Mouse (Mus musculus) kidney, adult 2 months (tissue): ENCODE data around the gene Cnot11. TPM values are rescaled to one million over a fixed set of nuclear protein-coding genes. Genes with fewer than 3 reads are reported as not detected.
A peak's percentile ranks its signal among the peaks of the same experiment; 100 is the strongest.

Experiments
- DNase-seq: peaks from one replicate; pipeline ENCODE4 v3.0.0; 2021
- H3K27ac ChIP-seq: fragments of 200-500 bp; 2 replicates; pipeline ENCODE4 v1.5.1; 2012; ENCODE audit warnings: low read depth, low read length, control low read depth, inconsistent platforms; ENCODE audit not compliant: insufficient read depth
- H3K27me3 ChIP-seq: fragments of 200-500 bp; replicated peaks from 2 replicates; pipeline ENCODE4 v1.6.1; 2012; ENCODE audit warnings: mild to moderate bottlenecking, moderate library complexity, low read length, inconsistent platforms; ENCODE audit not compliant: control insufficient read depth, insufficient read depth
- H3K36me3 ChIP-seq: fragments of 200-500 bp; 2 replicates; pipeline ENCODE4 v1.6.1; 2012; ENCODE audit warnings: mild to moderate bottlenecking, moderate library complexity, low read length, inconsistent platforms; ENCODE audit not compliant: control insufficient read depth, insufficient read depth
- H3K4me1 ChIP-seq: fragments of 200-500 bp; 2 replicates; pipeline ENCODE4 v1.6.1; 2011; ENCODE audit warnings: low read length; ENCODE audit not compliant: control insufficient read depth, insufficient read depth
- H3K4me3 ChIP-seq: fragments of 200-500 bp; 2 replicates; pipeline ENCODE4 v1.5.1; 2011; ENCODE audit warnings: mild to moderate bottlenecking, low read depth, low read length, control low read depth; ENCODE audit not compliant: insufficient read depth
- CTCF ChIP-seq: fragments of 200-500 bp; conservative IDR thresholded peaks from 2 replicates; pipeline ENCODE4 v1.5.1; 2011; ENCODE audit warnings: low read depth, mild to moderate bottlenecking, control low read depth, low read length, moderate library complexity, mixed read lengths; ENCODE audit not compliant: insufficient read depth, insufficient read length
- POLR2A ChIP-seq: fragments of 200-500 bp; IDR thresholded peaks from one replicate; pipeline ENCODE4 v1.6.1; 2011; ENCODE audit warnings: low read depth, low read length, control low read depth
- WGBS: fragments of 180-500 bp; shearing (Covaris S2); methylation state at CpG from one replicate; pipeline ENCODE4 v1.1.7; 2018; 5-methylcytosine and 5-hydroxymethylcytosine counted together
- polyA plus RNA-seq: library from polyadenylated mRNA; depleted of rRNA; stranded (reverse); fragments of >200 nt; gene quantifications from 2 replicates; pipeline ENCODE4 v1.2.3, GENCODE M21; 2012

Gene Cnot11
- polyA plus RNA-seq, 1 experiment = 18.2 TPM

- Histone ChIP-seq H3K27me3 (no peaks in the 10 kb centered on the region), H3K36me3 (peaks cover 13% of the 10 kb centered on the region), H3K4me1 (no peaks in the 10 kb centered on the region), H3K4me3 (no peak overlapping the region), H3K27ac (no peak overlapping the region)
- TF ChIP-seq POLR2A = no peak
- no peak for TF ChIP-seq CTCF
- WGBS = 36% methylated on average over 2 of the region's 2 CpGs
- peak; percentile 22 for DNase-seq
These were observed 12.4 kb downstream of the Cnot11 start for GRCm38 (mm10) chr1:39547238-39547637.

GRCm38 (mm10) chr1:39549831-39550230, 15.0 kb downstream of the Cnot11 start:
- H3K27me3 ChIP-seq = no peaks in the 10 kb centered on the region
- TF ChIP-seq POLR2A (no peak), CTCF (no peak)
- H3K4me3 ChIP-seq = no peak overlapping the region
- H3K4me1 ChIP-seq = no peaks in the 10 kb centered on the region
- DNase-seq = peak; percentile 14
- no peak overlapping the region for H3K27ac ChIP-seq
- WGBS = 59% methylated on average over 2 of the region's 2 CpGs
- peaks cover 4% of the 10 kb centered on the region for H3K36me3 ChIP-seq

GRCm38 (mm10) chr1:39555556-39556415, 21.0 kb downstream of the Cnot11 start:
- no peaks in the 10 kb centered on the region for H3K27me3 ChIP-seq
- H3K4me3 ChIP-seq = no peak overlapping the region
- no peaks in the 10 kb centered on the region for H3K4me1 ChIP-seq
- no peak for DNase-seq
- TF ChIP-seq POLR2A = no peak
- no peak overlapping the region for H3K27ac ChIP-seq
- 54% methylated on average over 9 of the region's 9 CpGs for WGBS
- peaks cover 3% of the 10 kb centered on the region for H3K36me3 ChIP-seq

GRCm38 (mm10) chr1:39559009-39559408, 24.2 kb downstream of the Cnot11 start:
- H3K27me3 ChIP-seq = no peaks in the 10 kb centered on the region
- H3K4me1 ChIP-seq = no peaks in the 10 kb centered on the region
- no peak overlapping the region for H3K4me3 ChIP-seq
- H3K27ac ChIP-seq = no peak overlapping the region
- H3K36me3 ChIP-seq = no peaks in the 10 kb centered on the region; the same call in 1 of the 2 replicates
- no peak for TF ChIP-seq CTCF
- TF ChIP-seq POLR2A = no peak
- DNase-seq = no peak
- WGBS = 99% methylated on average over 2 of the region's 2 CpGs

GRCm38 (mm10) chr1:39561920-39562319, 27.1 kb downstream of the Cnot11 start:
- TF ChIP-seq POLR2A (no peak), CTCF (no peak)
- Histone ChIP-seq H3K27ac (no peak overlapping the region), H3K36me3 (no peaks in the 10 kb centered on the region; the same call in 1 of the 2 replicates), H3K27me3 (no peaks in the 10 kb centered on the region), H3K4me1 (no peaks in the 10 kb centered on the region), H3K4me3 (no peak overlapping the region)
- DNase-seq = no peak
- WGBS = 7% methylated on average over 1 of the region's 1 CpGs

- Histone ChIP-seq H3K27me3 (no peaks in the 10 kb centered on the region), H3K4me1 (no peaks in the 10 kb centered on the region), H3K36me3 (no peaks in the 10 kb centered on the region; the same call in 1 of the 2 replicates), H3K27ac (no peak overlapping the region), H3K4me3 (no peak overlapping the region)
- TF ChIP-seq POLR2A (no peak), CTCF (no peak)
- no peak for DNase-seq
- WGBS = 86% methylated on average over 7 of the region's 7 CpGs
These were observed 28.4 kb downstream of the Cnot11 start for GRCm38 (mm10) chr1:39563161-39563560.

- WGBS = 74% methylated on average over 3 of the region's 3 CpGs
- H3K4me3 ChIP-seq = no peak overlapping the region
- TF ChIP-seq POLR2A (no peak), CTCF (no peak)
- no peak for DNase-seq
- no peaks in the 10 kb centered on the region for H3K27me3 ChIP-seq
- no peak overlapping the region for H3K27ac ChIP-seq
- H3K36me3 ChIP-seq = no peaks in the 10 kb centered on the region; the same call in 1 of the 2 replicates
- no peaks in the 10 kb centered on the region for H3K4me1 ChIP-seq
These were observed 29.8 kb downstream of the Cnot11 start for GRCm38 (mm10) chr1:39564603-39565002.

GRCm38 (mm10) chr1:39568079-39568478, 33.3 kb downstream of the Cnot11 start:
- no peak overlapping the region for H3K4me3 ChIP-seq
- H3K27ac ChIP-seq = no peak overlapping the region
- H3K27me3 ChIP-seq = no peaks in the 10 kb centered on the region
- peaks cover 4% of the 10 kb centered on the region; the same call in 1 of the 2 replicates for H3K4me1 ChIP-seq
- H3K36me3 ChIP-seq = no peaks in the 10 kb centered on the region
- TF ChIP-seq CTCF (no peak), POLR2A (no peak)
- DNase-seq = no peak
